Mouse (Mus musculus) frontal cortex, postnatal 36 days (tissue): ENCODE data around the gene Rpgrip1l.

ENCODE experiments used
- DNase-seq, 2 experiments: peaks; one replicate each; pipeline ENCODE4 v3.0.0; 2022; ENCODE audit warnings: low spot score in 2 of 2

Gene Rpgrip1l

GRCm38 (mm10) chr8:91312835-91313832 lies at the start of gene Rpgrip1l, which contains the start of gene Fto:
TSS of gene Rpgrip1l (minus strand) at chr8:91313262.
TSS of gene Fto (plus strand) at chr8:91313525.
- peak; percentile 98 to 99 for DNase-seq

DNA sequence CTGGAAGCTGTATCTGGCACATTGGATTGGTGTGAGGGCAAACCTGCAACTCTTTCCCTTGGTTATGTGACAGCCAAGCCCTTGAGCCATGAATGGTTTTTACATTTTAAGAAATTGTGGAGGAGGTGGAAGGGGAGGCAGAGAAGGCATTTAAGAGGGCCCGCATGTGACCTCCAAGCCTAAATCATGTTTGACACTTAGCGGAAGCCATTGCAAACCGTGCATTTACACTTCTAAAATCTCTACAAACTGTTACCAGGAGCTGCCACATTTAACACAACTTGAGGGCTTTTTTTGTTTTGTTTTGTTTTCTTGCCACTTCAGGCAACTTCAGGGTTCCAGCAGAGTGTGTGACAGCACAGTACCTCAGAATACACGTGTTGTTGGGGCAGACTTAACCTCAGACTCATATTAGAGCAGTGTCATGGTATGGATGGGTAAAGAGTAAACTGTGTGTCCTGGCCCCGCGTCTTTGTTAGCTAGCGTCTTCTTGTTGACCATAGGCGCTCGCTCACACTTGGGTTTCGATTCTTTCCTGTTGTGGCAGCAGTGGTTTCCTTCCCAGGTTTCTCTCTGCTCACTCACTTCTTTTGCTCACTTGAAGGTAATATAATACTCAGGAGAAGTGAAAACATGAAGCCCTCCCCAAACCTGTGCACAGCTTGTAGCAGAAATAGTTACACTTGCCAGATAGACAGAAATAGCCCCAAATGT lies 47.7 kb upstream of the Rpgrip1l start:
- DNase-seq, result no peak

GRCm38 (mm10) chr8:91359511-91359910 lies 46.4 kb upstream of the Rpgrip1l start:
- DNase-seq, result no peak

- no peak for DNase-seq
These were observed 45.0 kb upstream of the Rpgrip1l start for GRCm38 (mm10) chr8:91358016-91358415.

DNA sequence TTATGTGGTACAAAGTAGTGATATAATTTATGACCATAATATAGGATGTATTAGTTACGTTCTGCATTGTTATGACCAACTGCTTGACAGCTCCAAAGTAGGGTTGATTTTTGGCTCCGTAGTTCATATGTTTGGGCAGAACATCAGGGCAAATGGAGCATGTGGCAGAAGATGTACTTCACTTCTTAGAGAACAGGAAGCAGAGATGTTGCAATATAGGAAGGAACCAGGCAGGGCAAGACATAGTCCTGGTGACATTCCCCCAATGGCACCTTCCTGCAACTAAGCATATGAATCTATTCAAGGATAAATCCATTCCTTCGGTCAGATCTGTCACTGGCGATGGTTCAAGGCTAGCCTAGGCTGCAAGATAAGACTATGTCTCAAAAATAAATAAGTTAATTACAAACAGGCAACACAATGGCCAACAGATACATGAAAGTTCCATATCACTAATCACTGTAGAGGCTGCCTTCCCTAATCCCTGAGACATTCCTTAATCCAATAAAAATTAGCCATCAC lies 44.5 kb upstream of the Rpgrip1l start:
- DNase-seq, result no peak

DNA sequence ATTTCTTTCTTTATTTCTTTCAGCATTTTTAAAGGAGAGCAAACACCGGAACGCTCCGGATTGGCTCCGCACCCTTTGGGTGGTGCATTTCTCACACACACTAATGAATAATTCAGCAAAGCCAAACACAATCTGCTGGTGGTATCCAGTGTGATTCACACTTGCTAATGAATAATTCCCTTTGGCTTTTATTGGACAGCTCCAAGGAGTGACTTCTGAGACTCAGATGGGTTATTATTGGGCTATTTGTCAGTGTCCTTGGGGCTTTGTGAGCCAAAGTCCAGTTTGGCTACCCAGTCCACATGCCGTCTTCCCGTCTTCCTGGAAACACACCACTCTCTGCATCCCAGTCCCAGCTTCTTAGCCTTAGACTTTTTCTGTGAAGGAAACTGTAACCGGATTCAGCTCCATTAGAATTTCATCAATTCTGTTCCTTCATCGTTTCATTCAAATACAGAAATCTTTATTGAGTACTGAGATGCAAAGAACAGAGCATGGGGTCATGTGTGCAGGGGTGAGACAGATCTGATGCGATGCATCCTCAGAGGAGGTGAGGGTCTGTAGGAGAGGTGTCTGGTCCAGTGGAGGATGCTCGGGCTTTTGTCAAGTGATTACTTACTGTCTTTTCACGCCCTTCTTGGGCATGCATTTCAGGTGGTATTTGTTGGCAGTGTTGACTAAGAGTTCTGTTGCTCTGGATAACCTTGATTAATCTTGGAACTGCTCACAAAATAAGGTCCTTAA lies 43.1 kb upstream of the Rpgrip1l start:
- DNase-seq, result no peak

DNA sequence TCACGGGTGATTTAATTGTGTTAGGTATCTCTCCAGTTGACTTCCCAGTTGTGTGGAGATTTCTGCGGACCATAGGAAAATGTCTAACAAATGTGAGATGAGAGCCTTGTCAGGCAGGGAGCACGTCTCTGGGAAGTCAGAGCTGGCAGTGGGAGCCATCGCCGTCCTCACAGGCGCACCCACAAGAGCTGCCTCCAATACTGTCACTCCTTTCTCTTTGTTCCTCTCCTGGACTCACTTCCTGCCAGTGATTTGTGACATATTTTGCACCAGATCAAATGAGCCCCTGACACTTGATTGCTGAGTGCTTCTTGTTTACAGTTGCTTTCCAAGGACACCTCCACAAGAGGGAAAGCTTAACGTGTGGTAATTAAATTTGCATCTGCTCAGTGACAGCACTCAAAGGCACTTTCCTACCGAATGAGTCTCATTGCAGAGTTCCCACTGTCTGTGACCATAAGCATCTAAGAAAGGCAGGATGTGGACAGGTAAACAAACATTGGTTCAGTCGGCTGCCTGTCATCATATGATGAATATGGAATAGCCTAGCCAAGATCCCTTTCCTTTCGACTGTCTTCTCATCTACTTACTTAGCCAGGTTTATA lies 42.3 kb upstream of the Rpgrip1l start:
- no peak for DNase-seq

DNA sequence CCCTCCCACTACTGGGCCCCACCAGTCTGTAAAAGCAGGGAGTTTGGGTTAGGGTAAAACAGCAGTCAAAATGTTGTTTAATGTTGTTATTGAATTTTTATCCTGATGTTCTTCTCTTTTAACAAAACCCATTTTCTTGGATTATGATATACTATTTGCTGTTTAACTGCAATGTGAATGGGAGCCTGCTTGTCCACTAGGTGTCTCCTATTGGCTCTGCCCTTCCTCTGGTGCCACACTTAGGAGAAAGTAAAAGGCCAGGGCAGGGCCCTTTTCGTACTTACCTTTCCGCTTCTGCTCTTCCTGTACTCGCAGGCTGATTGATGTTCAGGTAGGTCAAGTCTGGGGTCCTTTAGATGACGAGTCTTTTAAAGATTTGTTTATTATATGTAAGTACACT lies 40.8 kb upstream of the Rpgrip1l start:
- DNase-seq, result no peak

DNA sequence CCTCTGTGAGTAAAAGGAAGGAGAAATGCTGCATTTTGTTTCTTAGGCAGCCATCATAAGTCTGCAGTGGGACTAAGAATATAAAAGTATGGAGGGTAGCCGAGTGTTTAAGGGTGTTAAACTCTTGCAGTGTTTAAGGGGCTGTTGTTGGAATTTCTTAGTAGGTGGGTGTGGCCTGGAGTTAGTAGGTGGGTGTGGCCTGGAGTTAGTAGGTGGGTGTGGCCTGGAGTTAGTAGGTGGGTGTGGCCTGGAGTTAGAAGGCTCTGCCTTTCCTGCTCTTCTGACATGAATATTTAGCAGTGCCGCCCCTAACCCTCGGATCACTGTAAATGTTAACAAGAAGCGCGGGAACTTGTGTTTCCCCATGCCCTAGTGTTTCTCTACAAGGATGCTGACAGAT lies 40.0 kb upstream of the Rpgrip1l start:
- no peak for DNase-seq

DNA sequence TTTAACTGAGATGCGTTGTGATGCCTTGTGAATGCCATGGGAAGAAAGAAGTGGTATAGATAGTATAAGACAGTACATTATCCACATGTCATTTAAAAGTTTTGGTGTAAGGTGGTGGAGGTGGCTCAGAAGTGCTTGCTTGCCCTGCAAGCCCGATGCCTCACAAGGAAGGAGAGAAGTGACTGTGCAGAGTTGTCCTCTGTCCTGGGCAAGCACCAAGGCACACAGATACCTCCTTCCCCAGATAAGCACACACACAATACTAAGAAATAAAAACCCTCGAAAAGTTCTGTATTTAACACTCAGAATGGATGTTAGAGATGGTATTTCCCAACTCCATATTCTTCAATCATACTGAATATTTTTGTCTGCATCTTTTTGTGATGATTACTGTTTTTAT lies 39.5 kb upstream of the Rpgrip1l start:
- DNase-seq, result no peak

- DNase-seq, result peak in 1 of 2 experiments; percentile 68
These were observed 37.6 kb upstream of the Rpgrip1l start for GRCm38 (mm10) chr8:91350628-91351027.

DNA sequence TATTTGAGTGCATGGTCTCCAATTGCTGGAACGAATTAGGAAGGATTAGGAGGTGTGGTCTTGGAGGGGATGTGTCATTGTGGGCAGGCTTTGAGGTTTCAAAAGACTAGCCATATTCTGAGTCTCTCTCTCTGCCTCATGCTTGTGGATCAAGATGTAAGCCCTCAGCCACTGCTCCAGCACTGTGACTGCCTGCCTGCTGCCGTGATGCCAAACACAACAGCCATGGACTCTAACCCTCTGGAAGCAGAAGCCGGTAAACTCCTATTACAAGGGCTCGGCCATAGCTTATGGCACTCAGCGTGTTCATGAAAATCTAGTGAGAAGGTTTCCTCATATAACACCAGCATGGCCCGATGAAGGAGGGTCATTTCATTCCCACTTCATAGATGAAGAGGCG lies 36.8 kb upstream of the Rpgrip1l start:
- DNase-seq, result no peak

- no peak for DNase-seq
These were observed 34.5 kb upstream of the Rpgrip1l start for GRCm38 (mm10) chr8:91347595-91347994.

DNA sequence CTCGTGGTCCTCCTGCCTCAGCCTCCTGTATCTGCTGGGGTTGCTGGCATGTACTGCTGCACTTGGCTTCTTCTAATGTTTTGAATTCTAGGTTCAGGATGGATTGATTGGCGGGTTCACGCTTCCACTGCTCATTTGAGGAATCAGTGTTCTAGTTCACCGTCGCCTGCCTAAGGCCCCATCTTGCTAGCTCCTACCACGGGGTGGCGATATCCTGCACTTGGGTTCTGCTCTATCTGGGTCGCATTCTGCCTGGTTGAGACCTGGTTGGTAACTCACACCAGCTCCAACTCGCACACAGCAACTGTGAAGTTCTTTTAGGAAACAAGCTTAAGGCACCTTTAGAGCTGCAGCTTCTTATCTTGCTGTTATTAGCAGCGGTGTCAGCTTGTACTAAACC lies 34.1 kb upstream of the Rpgrip1l start:
- no peak for DNase-seq

- no peak for DNase-seq
These were observed 31.6 kb upstream of the Rpgrip1l start for GRCm38 (mm10) chr8:91344659-91345058.

GRCm38 (mm10) chr8:91342798-91343197 lies 29.7 kb upstream of the Rpgrip1l start:
- DNase-seq, result no peak

DNA sequence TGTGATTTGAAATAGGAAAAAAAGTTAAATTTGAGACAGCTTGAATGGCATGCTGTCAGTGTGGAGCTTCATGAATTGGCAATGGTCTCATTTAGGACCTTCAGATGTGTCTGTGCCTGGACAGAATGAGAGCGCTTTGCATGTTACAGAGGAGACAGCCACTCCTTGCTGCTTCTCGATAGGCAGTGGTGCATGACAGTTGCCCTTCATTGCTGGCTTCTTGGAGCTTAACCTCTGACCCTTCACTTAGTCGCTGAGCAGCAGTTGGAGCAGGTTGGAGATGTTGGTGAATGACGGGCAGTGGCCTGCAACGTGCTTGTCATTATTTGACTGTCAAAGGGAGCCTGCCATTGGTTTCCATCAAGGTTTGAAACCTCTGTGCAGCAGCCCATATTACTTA lies 29.1 kb upstream of the Rpgrip1l start:
- no peak for DNase-seq

- DNase-seq, result no peak
These were observed 27.7 kb upstream of the Rpgrip1l start for GRCm38 (mm10) chr8:91340746-91341145.

GRCm38 (mm10) chr8:91339651-91340050 lies 26.6 kb upstream of the Rpgrip1l start:
- DNase-seq, result no peak

- DNase-seq, result peak; percentile 43 to 60
These were observed 25.5 kb upstream of the Rpgrip1l start for GRCm38 (mm10) chr8:91338389-91339154.

GRCm38 (mm10) chr8:91329461-91329850 lies 16.4 kb upstream of the Rpgrip1l start:
- DNase-seq, result no peak
